Mouse (Mus musculus): ENCODE data around the gene Gkn1. TPM values are rescaled to one million over a fixed set of nuclear protein-coding genes. Genes with fewer than 3 reads are reported as not detected.

The Gkn1 gene
- total RNA-seq, 1 experiment: not detected

DNA sequence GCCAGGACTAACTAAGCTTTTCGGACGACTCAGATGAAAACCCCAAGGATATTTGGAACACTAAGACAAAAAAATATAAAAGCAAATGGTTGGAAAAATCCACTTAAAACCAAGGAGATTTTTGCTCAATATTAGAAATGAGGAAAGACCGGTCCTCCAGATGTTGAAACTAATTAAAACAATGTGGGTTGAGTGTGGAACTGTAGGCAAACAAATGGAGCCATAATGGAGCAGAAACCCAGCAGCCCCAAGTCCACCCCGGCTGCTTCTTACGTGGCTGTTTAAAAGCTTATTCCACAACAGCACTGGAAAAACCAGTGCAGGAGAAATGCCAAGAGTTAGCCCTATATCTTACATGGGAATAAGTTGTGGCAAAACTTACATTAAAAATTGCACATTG is 48.0 kb downstream of the Gkn1 start:
- DNase-seq (ENCODE audit: low read depth, low spot score): no peak
- Histone ChIP-seq H3K4me3 (ENCODE audit: insufficient read depth in 1 of 2, low read depth in 1 of 2, low read length in 2 of 2, poor library complexity in 1 of 2, severe bottlenecking in 1 of 2) (no peak overlapping the region), H3K27ac (ENCODE audit: insufficient read depth, low read depth, low read length, poor library complexity, severe bottlenecking) (no peak overlapping the region), H3K36me3 (ENCODE audit: control insufficient read depth, insufficient read depth, low read length, poor library complexity, severe bottlenecking) (no peaks in the 10 kb centered on the region), H3K4me1 (ENCODE audit: control insufficient read depth in 2 of 2, insufficient read depth in 2 of 2, low read length in 2 of 2, poor library complexity in 1 of 2) (no peaks in the 10 kb centered on the region), H3K9me3 (ENCODE audit: control insufficient read depth, insufficient read depth, low read depth, low read length) (no peaks in the 10 kb centered on the region), H3K9ac (ENCODE audit: insufficient read depth, low read depth, low read length, poor library complexity, severe bottlenecking) (no peak overlapping the region)
- in situ Hi-C loops (cut with MboI; ENCODE audit: low sequenced_read_pairs in 2 of 2, unreplicated experiment in 2 of 2): loop anchor here (25.0 kb wide), 1 partner anchor 190 kb away; the partner anchor contains the start of gene D6Ertd527e (in 2 of the 2)
- TF ChIP-seq ZNF384 (IDR thresholded peaks at IDR 0.05; ENCODE audit: low read depth, low read length) (no peak), HCFC1 (IDR thresholded peaks at IDR 0.05; ENCODE audit: borderline replicate concordance, insufficient read depth, low read length) (no peak), MAFK (IDR thresholded peaks at IDR 0.05; ENCODE audit: insufficient read depth, low read depth, low read length) (no peak), CHD2 (IDR thresholded peaks at IDR 0.05; ENCODE audit: low read depth, low read length) (no peak), ZC3H11A (IDR thresholded peaks at IDR 0.05; ENCODE audit: borderline replicate concordance, low read depth, low read length) (no peak)

DNA sequence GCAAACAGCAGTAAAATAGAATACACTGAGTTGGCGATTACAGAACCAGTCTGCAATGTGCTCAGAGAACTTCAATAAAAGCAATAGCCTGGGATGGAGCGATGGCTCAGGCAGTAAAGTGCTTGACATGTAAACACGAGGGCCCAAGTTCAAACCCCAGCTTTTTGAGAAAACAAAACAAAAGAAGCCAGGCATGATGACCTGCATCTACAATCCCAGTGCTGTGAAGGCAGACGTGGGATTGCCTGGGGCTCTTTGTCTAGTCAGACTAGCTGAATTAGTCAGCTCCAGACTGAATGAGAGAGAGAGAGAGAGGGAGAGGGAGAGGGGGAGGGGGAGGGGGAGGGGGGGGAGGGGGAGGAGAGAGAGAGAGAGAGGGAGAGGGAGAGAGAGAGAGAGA is 48.8 kb downstream of the Gkn1 start:
- H3K36me3 ChIP-seq (ENCODE audit: control insufficient read depth, insufficient read depth, low read length, poor library complexity, severe bottlenecking): no peaks in the 10 kb centered on the region
- no peak overlapping the region for H3K9ac ChIP-seq (ENCODE audit: insufficient read depth, low read depth, low read length, poor library complexity, severe bottlenecking)
- in situ Hi-C loops (cut with MboI; ENCODE audit: low sequenced_read_pairs in 2 of 2, unreplicated experiment in 2 of 2): loop anchor here (25.0 kb wide), 1 partner anchor 190 kb away; the partner anchor contains the start of gene D6Ertd527e (in 2 of the 2)
- H3K27ac ChIP-seq (ENCODE audit: insufficient read depth, low read depth, low read length, poor library complexity, severe bottlenecking): no peak overlapping the region
- no peaks in the 10 kb centered on the region for H3K4me1 ChIP-seq (ENCODE audit: control insufficient read depth in 2 of 2, insufficient read depth in 2 of 2, low read length in 2 of 2, poor library complexity in 1 of 2)
- DNase-seq (ENCODE audit: low read depth, low spot score): no peak
- TF ChIP-seq CHD2 (IDR thresholded peaks at IDR 0.05; ENCODE audit: low read depth, low read length) (no peak), MAFK (IDR thresholded peaks at IDR 0.05; ENCODE audit: insufficient read depth, low read depth, low read length) (no peak)
- no peak overlapping the region for H3K4me3 ChIP-seq (ENCODE audit: insufficient read depth in 1 of 2, low read depth in 1 of 2, low read length in 2 of 2, poor library complexity in 1 of 2, severe bottlenecking in 1 of 2)
- H3K9me3 ChIP-seq (ENCODE audit: control insufficient read depth, insufficient read depth, low read depth, low read length): no peaks in the 10 kb centered on the region

Other genes starting within 250 kb of the Gkn1 start
- gene D6Ertd527e, start 246.2 kb downstream of the Gkn1 start, total RNA-seq (2012; rRNA removed): 0.11 TPM in 1 of 2 replicates, not detected in the other
- gene Antxr1, start 15.1 kb downstream of the Gkn1 start, total RNA-seq (2012; rRNA removed): 2.0 and 2.5 TPM in 2 replicates
- gene Gkn2, start 22.4 kb upstream of the Gkn1 start, total RNA-seq (2012; rRNA removed): not detected in 2 replicates
- not detected in 2 replicates for gene Gkn3, start 38.0 kb upstream of the Gkn1 start, total RNA-seq (2012; rRNA removed)
- gene Bmp10, start 78.1 kb upstream of the Gkn1 start, total RNA-seq (2012; rRNA removed): not detected in 2 replicates
- gene Arhgap25, start 182.3 kb upstream of the Gkn1 start, total RNA-seq (2012; rRNA removed): 0.11 and 0.13 TPM in 2 replicates
- gene Prokr1, start 239.8 kb upstream of the Gkn1 start, total RNA-seq (2012; rRNA removed): 0.36 and 0.58 TPM in 2 replicates